Mouse (Mus musculus): ENCODE measurements around the gene Msln.

Msln gene

GRCm38 (mm10) chr17:25725264-25725663 lies 28.9 kb downstream of the Msln start:
- no peak for DNase-seq (ENCODE audit: low spot score in 2 of 2)

- DNase-seq (ENCODE audit: low spot score in 2 of 2) = no peak
Observed at GRCm38 (mm10) chr17:25723919-25724318, 30.3 kb downstream of the Msln start.

GRCm38 (mm10) chr17:25723470-25723869 lies 30.7 kb downstream of the Msln start:
- no peak for DNase-seq (ENCODE audit: low spot score in 2 of 2)

GRCm38 (mm10) chr17:25721476-25721875 lies 32.7 kb downstream of the Msln start:
- DNase-seq (ENCODE audit: low spot score in 2 of 2) = no peak

GRCm38 (mm10) chr17:25717691-25718090 lies 36.5 kb downstream of the Msln start:
- DNase-seq (ENCODE audit: low spot score in 2 of 2) = no peak

- DNase-seq (ENCODE audit: low spot score in 2 of 2) = no peak
Observed at GRCm38 (mm10) chr17:25716711-25717637, 37.2 kb downstream of the Msln start, which contains the start of gene Gng13. TSS of gene Gng13 (plus strand) at chr17:25717171.

GRCm38 (mm10) chr17:25716130-25716529 lies 38.0 kb downstream of the Msln start:
- DNase-seq (ENCODE audit: low spot score in 2 of 2) = no peak

GRCm38 (mm10) chr17:25715627-25716026 lies 38.6 kb downstream of the Msln start:
- DNase-seq (ENCODE audit: low spot score in 2 of 2) = no peak

- DNase-seq (ENCODE audit: low spot score in 2 of 2) = no peak
Observed at GRCm38 (mm10) chr17:25711136-25711535, 43.0 kb downstream of the Msln start.

GRCm38 (mm10) chr17:25709994-25710393 lies 44.2 kb downstream of the Msln start:
- DNase-seq (ENCODE audit: low spot score in 2 of 2) = no peak

GRCm38 (mm10) chr17:25700863-25701496 lies 53.2 kb downstream of the Msln start:
- DNase-seq (ENCODE audit: low spot score in 2 of 2) = no peak
